Mouse (Mus musculus) kidney, postnatal 25 days (tissue): ENCODE data around the gene Sfxn3.
A peak's percentile ranks its signal among the peaks of the same experiment; 100 is the strongest.

Experiments used
- DNase-seq, 2 experiments: peaks; one replicate each; pipeline ENCODE4 v3.0.0; 2021; ENCODE audit warnings: mixed read lengths in 2 of 2

Sfxn3 gene

DNA sequence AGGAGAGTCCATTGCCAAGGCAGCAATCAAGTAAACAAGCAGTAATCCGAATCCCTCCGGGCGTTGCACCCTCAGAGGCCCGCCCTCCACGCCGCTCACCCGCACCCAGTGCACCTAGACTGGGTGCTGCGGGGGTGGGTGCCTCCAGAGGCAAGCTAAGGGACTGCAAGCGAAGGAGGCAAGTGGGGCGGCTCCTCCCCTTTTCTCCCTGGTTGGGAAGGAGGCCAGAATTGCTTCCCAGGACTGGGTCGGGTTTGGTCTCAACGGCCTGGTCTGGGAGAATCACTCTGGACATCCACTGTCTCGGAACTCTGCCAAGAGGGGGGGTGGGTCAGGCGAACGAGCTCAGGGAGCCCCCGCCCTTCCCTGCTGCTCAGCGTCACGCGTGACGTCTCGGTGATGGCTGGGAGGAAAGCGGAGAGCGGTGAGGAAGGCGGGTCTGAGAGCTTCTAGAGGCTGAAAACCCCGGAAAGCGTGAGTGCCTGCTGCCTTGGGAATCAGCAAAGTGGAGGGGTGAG is at the start of gene Sfxn3:
TSS of gene Sfxn3 (plus strand) at position 87 of the 518 bp plus-strand sequence.
- peak; percentile 95 to 96 for DNase-seq

GRCm38 (mm10) chr19:44997786-44998185 is 49.5 kb upstream of the Sfxn3 start:
- no peak for DNase-seq

GRCm38 (mm10) chr19:44999647-45000046 is 47.7 kb upstream of the Sfxn3 start:
- DNase-seq = no peak

DNA sequence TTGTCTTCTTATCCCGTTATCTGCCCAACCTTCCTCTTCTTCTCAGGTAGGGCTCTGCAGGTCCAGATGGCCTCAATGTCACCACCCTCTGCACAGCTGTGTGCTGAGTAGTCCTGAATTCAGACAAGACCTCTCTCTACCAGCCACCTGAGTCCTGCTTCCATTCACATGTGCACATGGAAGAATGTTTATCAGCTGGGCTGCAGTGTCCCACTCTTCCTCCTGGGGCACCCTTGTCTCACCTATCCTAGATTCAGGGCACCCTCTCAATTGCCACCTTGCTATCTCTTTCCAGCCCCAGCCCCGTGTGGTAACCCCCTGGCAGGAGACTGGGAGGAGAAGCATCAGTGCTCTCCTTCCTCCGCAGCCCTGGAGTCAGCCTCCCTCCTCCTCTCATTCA is 45.0 kb upstream of the Sfxn3 start:
- DNase-seq = peak in 1 of 2 experiments; percentile 34

- DNase-seq = no peak
These were observed 43.4 kb upstream of the Sfxn3 start for GRCm38 (mm10) chr19:45003740-45004516.

GRCm38 (mm10) chr19:45005444-45005843 is 41.9 kb upstream of the Sfxn3 start, which contains the start of gene Twnk:
Gene Twnk, plus strand, starts transcription at chr19:45005663.
- DNase-seq = peak; percentile 83 to 85

- DNase-seq = peak; percentile 98
These were observed 41.2 kb upstream of the Sfxn3 start, which contains the start of gene Mrpl43 for GRCm38 (mm10) chr19:45005957-45006712. Gene Mrpl43, minus strand, starts transcription at chr19:45006442.

DNA sequence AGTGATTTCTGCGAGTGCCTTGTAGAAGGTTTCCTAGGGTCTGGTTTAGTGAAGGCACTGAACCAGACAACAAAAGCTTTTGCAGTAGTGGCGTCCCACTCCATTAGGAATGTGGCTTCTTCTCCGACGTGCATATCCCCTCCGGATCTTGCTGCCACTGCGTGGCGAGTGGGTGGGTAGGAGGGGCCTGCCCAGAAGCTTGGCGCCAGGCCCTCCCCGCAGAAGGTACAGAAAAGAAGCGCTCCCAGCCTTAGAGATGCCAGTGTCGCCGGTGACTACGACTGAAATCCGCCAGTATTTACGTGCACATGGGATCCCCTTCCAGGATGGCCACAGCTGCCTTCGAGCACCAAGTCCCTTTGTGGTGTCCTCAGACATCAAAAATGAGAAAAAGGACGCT is 40.3 kb upstream of the Sfxn3 start:
- peak in 1 of 2 experiments; percentile 45 for DNase-seq

DNA sequence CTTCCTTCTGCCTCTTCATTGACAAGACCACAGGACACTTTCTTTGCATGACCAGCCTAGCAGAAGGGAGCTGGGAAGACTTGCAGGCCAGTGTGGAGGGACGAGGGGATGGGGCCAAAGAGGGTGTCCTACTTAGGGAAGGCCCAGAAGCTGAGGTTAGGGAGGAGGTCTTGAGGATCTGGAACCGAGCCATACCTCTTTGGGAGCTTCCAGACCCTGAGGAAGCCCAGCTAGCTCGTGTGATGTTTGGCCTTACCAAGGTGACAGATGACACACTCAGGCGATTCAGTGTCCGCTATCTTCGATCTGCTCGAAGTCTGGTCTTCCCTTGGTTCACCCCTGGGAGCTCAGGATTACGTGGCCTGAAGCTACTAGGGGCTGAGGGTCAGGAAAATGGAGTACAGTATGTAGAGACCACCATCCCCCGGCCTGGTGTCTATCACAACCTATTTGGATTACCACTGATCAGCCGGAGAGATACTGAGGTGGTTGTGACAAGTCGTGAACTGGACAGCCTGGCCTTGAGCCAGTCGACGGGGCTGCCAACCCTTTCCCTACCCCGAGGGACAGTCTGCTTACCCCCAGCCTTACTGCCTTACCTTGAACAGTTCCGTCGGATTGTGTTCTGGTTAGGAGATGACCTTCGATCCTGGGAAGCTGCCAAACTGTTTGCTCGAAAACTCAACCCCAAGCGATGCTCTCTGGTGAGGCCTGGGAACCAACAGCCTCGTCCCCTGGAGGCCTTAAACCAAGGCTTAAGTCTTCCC is 39.7 kb upstream of the Sfxn3 start:
- peak; percentile 88 for DNase-seq

GRCm38 (mm10) chr19:45010646-45011045 is 36.7 kb upstream of the Sfxn3 start:
- no peak for DNase-seq

DNA sequence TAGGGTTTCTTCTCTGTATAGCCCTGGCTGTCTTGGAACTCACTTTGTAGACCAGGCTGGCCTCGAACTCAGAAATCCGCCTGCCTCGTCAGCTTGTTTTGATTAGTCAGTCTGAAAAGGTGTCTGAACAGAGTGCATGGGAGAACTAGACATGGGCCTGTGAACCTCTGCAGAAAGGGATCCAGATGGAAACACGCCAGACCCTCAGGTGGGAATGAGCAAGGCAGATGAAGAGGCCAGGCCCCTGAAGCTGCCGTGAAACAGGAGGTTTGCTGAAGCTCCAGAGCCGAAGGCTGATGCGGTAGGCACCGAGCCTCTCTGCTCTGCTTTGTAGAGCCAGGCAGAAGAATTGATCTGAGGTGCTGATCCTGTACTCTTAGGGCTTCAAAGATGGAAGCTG is 35.1 kb upstream of the Sfxn3 start:
- DNase-seq = peak in 1 of 2 experiments; percentile 41

- DNase-seq = peak in 1 of 2 experiments; percentile 32
These were observed 34.7 kb upstream of the Sfxn3 start for GRCm38 (mm10) chr19:45012636-45013035.

- peak in 1 of 2 experiments; percentile 32 for DNase-seq
These were observed 33.6 kb upstream of the Sfxn3 start for GRCm38 (mm10) chr19:45013581-45014225.

DNA sequence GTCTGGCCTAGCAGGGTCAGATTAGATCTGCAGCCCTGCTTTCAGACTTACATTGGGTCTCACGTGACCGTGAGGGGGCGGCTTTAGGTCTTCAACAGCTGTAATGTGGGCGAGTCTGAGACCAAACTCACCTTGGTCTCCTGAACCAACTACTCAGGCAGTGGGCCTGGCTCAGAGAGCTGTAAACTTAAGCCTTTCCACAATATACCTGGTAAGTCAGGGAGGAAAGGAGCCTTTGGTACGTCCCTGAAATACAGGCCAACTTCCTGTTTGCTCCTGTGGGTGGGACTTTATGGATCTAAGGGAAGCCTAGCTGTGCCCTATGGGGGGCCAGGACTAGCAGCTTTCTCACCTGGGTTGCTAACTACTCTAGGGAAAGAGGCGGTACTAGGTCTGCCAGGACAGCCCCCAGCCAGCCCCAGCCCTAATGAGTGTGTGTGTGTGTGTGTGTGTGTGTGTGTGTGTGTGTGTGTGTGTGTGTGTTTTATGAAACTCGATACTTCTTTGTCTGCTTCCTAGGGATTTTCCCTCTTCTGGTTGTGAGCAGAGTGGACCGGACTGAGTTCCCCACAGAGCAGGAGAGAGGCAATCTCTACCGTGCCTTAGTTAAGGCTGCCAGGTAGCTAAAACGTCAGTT is 32.9 kb upstream of the Sfxn3 start, which contains the start of gene Lzts2:
TSS of gene Lzts2 (plus strand) at position 80 of the 637 bp plus-strand sequence.
- peak; percentile 37 to 52 for DNase-seq

DNA sequence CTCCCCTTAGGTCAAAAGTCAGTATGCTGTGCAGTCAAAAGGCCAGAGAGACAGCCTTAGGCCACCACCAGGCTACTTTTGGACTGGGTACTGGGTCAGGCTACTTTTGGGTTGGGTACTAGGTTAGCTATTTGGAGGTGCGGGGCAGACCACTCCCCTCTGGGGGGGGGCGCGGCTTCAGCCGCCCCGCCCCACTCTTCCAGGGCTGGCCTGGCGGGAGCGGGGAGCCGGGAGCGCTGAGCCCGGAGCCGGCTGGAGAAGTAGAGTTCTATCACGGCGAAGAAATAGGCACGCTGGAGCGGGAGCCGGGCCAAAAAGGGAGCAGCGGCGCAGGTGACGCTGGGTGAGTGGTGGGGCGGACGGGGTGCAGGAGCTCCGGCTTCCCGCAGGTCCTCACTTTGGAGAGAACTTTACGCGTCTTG is 32.3 kb upstream of the Sfxn3 start:
- DNase-seq = peak; percentile 81 to 92

GRCm38 (mm10) chr19:45015518-45016281 is 31.6 kb upstream of the Sfxn3 start:
- peak; percentile 73 to 87 for DNase-seq

- DNase-seq = peak; percentile 93 to 96
These were observed 30.7 kb upstream of the Sfxn3 start for GRCm38 (mm10) chr19:45016341-45017215.

GRCm38 (mm10) chr19:45017216-45017771 is 30.0 kb upstream of the Sfxn3 start:
- DNase-seq = peak; percentile 92 to 94

- DNase-seq = peak; percentile 82 to 95
These were observed 29.4 kb upstream of the Sfxn3 start for GRCm38 (mm10) chr19:45017909-45018308.
